Mouse (Mus musculus) stomach, postnatal 0 days (tissue): ENCODE measurements around the gene Rps27rt. TPM values are rescaled to one million over a fixed set of nuclear protein-coding genes. Genes with fewer than 3 reads are reported as not detected.

ENCODE experiments used
- ATAC-seq: fragments of 200-750 bp; cut with Nextera tagmentation; 2 replicates; pipeline ENCODE4 v1.8.0; 2017; ENCODE audit not compliant: low FRiP score, low TSS enrichment
- DNase-seq: peaks from one replicate; pipeline ENCODE4 v3.0.0-alpha.2; 2016; ENCODE audit warnings: low spot score
- H3K27ac ChIP-seq: fragments of 300-500 bp; sonication (generic); replicated peaks from 2 replicates; pipeline ENCODE4 v1.5.1; 2014; ENCODE audit warnings: mild to moderate bottlenecking, control low read depth
- H3K27me3 ChIP-seq: fragments of 300-500 bp; sonication (generic); 2 replicates; pipeline ENCODE4 v1.6.1; 2014; ENCODE audit warnings: low read length; ENCODE audit not compliant: control insufficient read depth, insufficient read depth
- H3K36me3 ChIP-seq: fragments of 300-500 bp; sonication (generic); 2 replicates; pipeline ENCODE4 v1.6.1; 2014; ENCODE audit warnings: low read length, mixed read lengths; ENCODE audit not compliant: control insufficient read depth, insufficient read depth
- H3K4me1 ChIP-seq: fragments of 300-500 bp; sonication (generic); replicated peaks from 2 replicates; pipeline ENCODE4 v1.6.1; 2014; ENCODE audit warnings: antibody characterized with exemption; ENCODE audit not compliant: control insufficient read depth, insufficient read depth
- H3K4me2 ChIP-seq: fragments of 300-500 bp; sonication (generic); replicated peaks from 2 replicates; pipeline ENCODE4 v1.6.1; 2014; ENCODE audit warnings: low read depth, mild to moderate bottlenecking, control low read depth, moderate library complexity
- H3K4me3 ChIP-seq: fragments of 300-500 bp; sonication (generic); 2 replicates; pipeline ENCODE4 v1.5.1; 2014; ENCODE audit warnings: low read depth, low read length, control low read depth
- H3K9ac ChIP-seq: fragments of 300-500 bp; sonication (generic); 2 replicates; pipeline ENCODE4 v1.6.1; 2014; ENCODE audit warnings: mild to moderate bottlenecking, low read length, control low read depth, mixed read lengths
- H3K9me3 ChIP-seq: fragments of 300-500 bp; sonication (generic); 2 replicates; pipeline ENCODE4 v1.6.1; 2016; ENCODE audit warnings: low read length; ENCODE audit not compliant: control insufficient read depth
- CTCF ChIP-seq: IDR thresholded peaks from 2 replicates; pipeline ENCODE4 v1.5.1; 2016; ENCODE audit warnings: antibody characterized with exemption, low read depth, mild to moderate bottlenecking, moderate library complexity
- EP300 ChIP-seq: optimal IDR thresholded peaks from 2 replicates; pipeline ENCODE3; 2016; ENCODE audit warnings: antibody characterized with exemption
- WGBS: fragments of 180-500 bp; shearing (Covaris S2); extraction: QIAGEN DNeasy Blood & Tissue Kit; methylation state at CpG from one replicate; pipeline ENCODE4 v1.1.7; 2014; 5-methylcytosine and 5-hydroxymethylcytosine counted together
- polyA plus RNA-seq: library from polyadenylated mRNA; unstranded; fragments of >200 nt; fragmentation: Nextera tagmentation; extraction: Ambion mirVana; gene quantifications from 2 replicates; pipeline ENCODE4 v1.2.1, GENCODE M21; 2015

Gene Rps27rt
- polyA plus RNA-seq, 1 experiment from 2014 or later = 701 TPM

GRCm38 (mm10) chr9:114999771-115000146 is 17.2 kb upstream of the Rps27rt start:
- no peaks in the 10 kb centered on the region for H3K27me3 ChIP-seq
- TF ChIP-seq EP300 (no peak), CTCF (no peak)
- H3K27ac ChIP-seq = no peak overlapping the region
- ATAC-seq (0 out of 2 replicates have a peak, but pooled peaks have one; percentile 53), DNase-seq (no peak)
- no peaks in the 10 kb centered on the region for H3K4me1 ChIP-seq
- no peak overlapping the region for H3K9ac ChIP-seq
- H3K36me3 ChIP-seq = no peaks in the 10 kb centered on the region
- WGBS = 56% methylated on average over 5 of the region's 5 CpGs
- no peak overlapping the region for H3K4me3 ChIP-seq
- H3K4me2 ChIP-seq = no peak overlapping the region
- no peaks in the 10 kb centered on the region for H3K9me3 ChIP-seq

DNA sequence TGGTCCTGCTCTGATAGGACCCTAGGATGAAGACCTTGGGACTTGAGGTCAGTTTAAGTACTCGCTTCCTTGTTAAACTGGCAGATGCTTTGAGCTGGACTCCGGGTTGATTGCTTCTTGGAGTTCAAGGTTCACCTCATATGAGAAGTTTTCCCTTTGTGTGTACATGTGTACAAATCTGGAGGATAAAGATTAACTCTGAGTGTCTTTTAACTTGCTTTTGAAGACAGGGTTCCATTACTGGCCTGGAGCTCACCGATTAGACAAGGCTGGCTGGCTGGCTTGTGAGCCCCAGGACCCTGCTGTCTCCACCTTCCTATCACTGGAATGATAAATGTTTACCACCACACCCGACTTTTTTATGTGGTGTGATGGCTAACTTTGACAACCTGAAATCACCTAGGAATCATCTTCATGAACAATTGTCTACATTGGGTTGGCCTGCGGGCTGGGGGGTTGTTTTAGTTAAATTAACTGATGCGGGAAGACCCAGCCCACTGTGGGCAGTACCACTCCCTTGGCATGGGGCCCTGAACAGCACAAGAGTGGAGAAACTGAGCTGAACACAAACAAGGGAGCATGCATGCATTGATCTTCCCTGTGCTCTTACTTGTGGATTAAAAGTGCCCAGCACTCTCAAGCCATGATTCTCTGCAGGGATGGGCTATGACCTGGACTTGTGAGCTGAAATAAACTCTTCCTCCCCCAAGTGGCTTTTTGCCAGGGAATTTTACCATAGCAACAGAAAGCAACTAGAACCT is 16.7 kb upstream of the Rps27rt start:
- WGBS = 71% methylated on average over 6 of the region's 6 CpGs
- H3K27me3 ChIP-seq = no peaks in the 10 kb centered on the region
- H3K4me1 ChIP-seq = no peaks in the 10 kb centered on the region
- no peak overlapping the region for H3K9ac ChIP-seq
- H3K36me3 ChIP-seq = no peaks in the 10 kb centered on the region
- H3K4me2 ChIP-seq = no peak overlapping the region
- DNase-seq = no peak
- H3K27ac ChIP-seq = no peak overlapping the region
- no peaks in the 10 kb centered on the region for H3K9me3 ChIP-seq
- 0 out of 2 replicates have a peak, but pooled peaks have one; percentile 15 for ATAC-seq
- no peak overlapping the region for H3K4me3 ChIP-seq
- no peak for TF ChIP-seq EP300
- TF ChIP-seq CTCF = no peak

- H3K27ac ChIP-seq = no peak overlapping the region
- no peak overlapping the region for H3K4me2 ChIP-seq
- no peaks in the 10 kb centered on the region for H3K36me3 ChIP-seq
- no peak for TF ChIP-seq EP300
- WGBS = 94% methylated on average over 6 of the region's 6 CpGs
- no peak overlapping the region for H3K4me3 ChIP-seq
- no peaks in the 10 kb centered on the region for H3K27me3 ChIP-seq
- DNase-seq (no peak), ATAC-seq (no peak)
- no peaks in the 10 kb centered on the region for H3K4me1 ChIP-seq
- no peak overlapping the region for H3K9ac ChIP-seq
- no peaks in the 10 kb centered on the region for H3K9me3 ChIP-seq
Measured at GRCm38 (mm10) chr9:114996489-114996888, 13.9 kb upstream of the Rps27rt start.

- Histone ChIP-seq H3K9ac (no peak overlapping the region), H3K4me2 (no peak overlapping the region), H3K4me1 (no peaks in the 10 kb centered on the region), H3K9me3 (no peaks in the 10 kb centered on the region), H3K27ac (no peak overlapping the region), H3K27me3 (no peaks in the 10 kb centered on the region), H3K36me3 (no peaks in the 10 kb centered on the region), H3K4me3 (no peak overlapping the region)
- WGBS = 85% methylated on average over 4 of the region's 4 CpGs
- no peak for TF ChIP-seq CTCF
- no peak for TF ChIP-seq EP300
- DNase-seq (no peak), ATAC-seq (no peak)
Measured at GRCm38 (mm10) chr9:114995716-114996115, 13.2 kb upstream of the Rps27rt start.

- Histone ChIP-seq H3K4me2 (no peak overlapping the region), H3K27ac (no peak overlapping the region), H3K9me3 (no peaks in the 10 kb centered on the region), H3K27me3 (no peaks in the 10 kb centered on the region), H3K36me3 (no peaks in the 10 kb centered on the region), H3K4me3 (no peak overlapping the region), H3K9ac (no peak overlapping the region), H3K4me1 (no peaks in the 10 kb centered on the region)
- DNase-seq (no peak), ATAC-seq (no peak)
- no peak for TF ChIP-seq EP300
- TF ChIP-seq CTCF = no peak
- 68% methylated on average over 4 of the region's 4 CpGs for WGBS
Measured at GRCm38 (mm10) chr9:114995250-114995649, 12.7 kb upstream of the Rps27rt start.

GRCm38 (mm10) chr9:114992528-114992927 is 10.0 kb upstream of the Rps27rt start:
- Histone ChIP-seq H3K4me1 (no peaks in the 10 kb centered on the region), H3K4me2 (no peak overlapping the region), H3K9me3 (no peaks in the 10 kb centered on the region), H3K27ac (no peak overlapping the region), H3K4me3 (no peak overlapping the region), H3K27me3 (no peaks in the 10 kb centered on the region), H3K9ac (no peak overlapping the region), H3K36me3 (no peaks in the 10 kb centered on the region)
- DNase-seq (no peak), ATAC-seq (no peak)
- TF ChIP-seq CTCF (no peak), EP300 (no peak)
- 96% methylated on average over 2 of the region's 2 CpGs for WGBS
